Mouse (Mus musculus) CD8-positive naive resting alpha-beta T cell, adult 2 months (primary cell): ENCODE measurements around the gene Fbxo10.
"Not testable (repeated sequence)": the region's sequence is repeated elsewhere in the genome, so short reads cannot be mapped to it uniquely, and the experiment has no call there.

Source experiments
- DNase-seq, 2 experiments: peaks; one replicate each; pipeline ENCODE4 v3.0.0; 2022; ENCODE audit warnings: low read depth in 2 of 2, low spot score in 2 of 2

The Fbxo10 gene

GRCm38 (mm10) chr4:45047956-45048355 is 36.4 kb downstream of the Fbxo10 start:
- DNase-seq, result no peak

- no peak for DNase-seq
Observed at GRCm38 (mm10) chr4:45047286-45047887, 37.0 kb downstream of the Fbxo10 start.

- DNase-seq, result no peak
Observed at GRCm38 (mm10) chr4:45046679-45047078, 37.7 kb downstream of the Fbxo10 start.

- DNase-seq, result no peak
Observed at GRCm38 (mm10) chr4:45040795-45041194, 43.6 kb downstream of the Fbxo10 start.

- not testable (repeated sequence) for DNase-seq
Observed at GRCm38 (mm10) chr4:45039546-45039945, 44.9 kb downstream of the Fbxo10 start.

- not testable (repeated sequence) for DNase-seq
Observed at GRCm38 (mm10) chr4:45038879-45039278, 45.5 kb downstream of the Fbxo10 start.

- DNase-seq, result no peak
Observed at GRCm38 (mm10) chr4:45037455-45038410, 46.7 kb downstream of the Fbxo10 start.

GRCm38 (mm10) chr4:45036571-45036970 is 47.8 kb downstream of the Fbxo10 start:
- no peak for DNase-seq

- DNase-seq, result no peak
Observed at GRCm38 (mm10) chr4:45036048-45036447, 48.4 kb downstream of the Fbxo10 start.

GRCm38 (mm10) chr4:45034693-45035628 is 49.4 kb downstream of the Fbxo10 start:
- no peak for DNase-seq

- DNase-seq, result no peak
Observed at GRCm38 (mm10) chr4:45032586-45032985, 51.8 kb downstream of the Fbxo10 start.

GRCm38 (mm10) chr4:45026459-45026858 is 57.9 kb downstream of the Fbxo10 start:
- DNase-seq, result no peak

GRCm38 (mm10) chr4:45019009-45019408 is 65.4 kb downstream of the Fbxo10 start:
- DNase-seq, result no peak

- DNase-seq, result peak; percentile 81 to 92
Observed at GRCm38 (mm10) chr4:45018452-45018980, 65.9 kb downstream of the Fbxo10 start, which contains the start of gene Polr1e. TSS of gene Polr1e (plus strand) at chr4:45018583.

- peak; percentile 21 to 46 for DNase-seq
Observed at GRCm38 (mm10) chr4:45015615-45016014, 68.8 kb downstream of the Fbxo10 start.

GRCm38 (mm10) chr4:45013537-45013936 is 70.9 kb downstream of the Fbxo10 start:
- DNase-seq, result no peak

- DNase-seq, result no peak
Observed at GRCm38 (mm10) chr4:45013031-45013431, 71.4 kb downstream of the Fbxo10 start.

- peak; percentile 98 to 99 for DNase-seq
Observed at GRCm38 (mm10) chr4:45012105-45012975, 72.1 kb downstream of the Fbxo10 start, which contains the start of gene Zbtb5. TSS of gene Zbtb5 (minus strand) at chr4:45012412.

GRCm38 (mm10) chr4:45011581-45012104 is 72.8 kb downstream of the Fbxo10 start:
- DNase-seq, result no peak
